10 mouse cellular contexts compared by ENCODE assay signal in genomic region chr4:109439825-109440248, GRCm38 (mm10). TPM values are rescaled to one million over a fixed set of nuclear protein-coding genes. Genes with fewer than 3 reads are reported as not detected.
A peak's percentile ranks its signal among the peaks of the same experiment; 100 is the strongest.
DNase-seq lines count a peak whose midpoint lies in the region; ATAC-seq and TF ChIP-seq lines count a peak whose summit lies in the region.
"Had no signal": no experiment of that assay in that cellular context is flagged by ENCODE, and none has a peak within 500 bp of the region (broad histone marks: within the 10 kb centered on the region; RNA-seq: fewer than 3 reads in every experiment).

No protein-coding gene starts in this region.

- no peak overlapping the region for H3K27ac ChIP-seq in forebrain, embryonic 11.5 days (ENCODE audit: low read depth, low read length)

- 76% methylated on average over 3 of the region's 3 CpGs for WGBS in forebrain, embryonic 11.5 days

- H3K4me2 ChIP-seq in forebrain, embryonic 11.5 days (ENCODE audit: low read depth, low read length, severe bottlenecking) = no peak overlapping the region

- H3K9me3 ChIP-seq in G1E (replicated peaks) = no peaks in the 10 kb centered on the region
- no peaks in the 10 kb centered on the region for H3K9me3 ChIP-seq in forebrain, embryonic 11.5 days (ENCODE audit: control insufficient read depth, low read length)

- no peak overlapping the region for H3K9ac ChIP-seq in forebrain, embryonic 11.5 days (ENCODE audit: low read length)

- peaks cover 45% of the 10 kb centered on the region for H3K4me1 ChIP-seq in G1E (ENCODE audit: insufficient read depth, low read depth, low read length)
- no peaks in the 10 kb centered on the region for H3K4me1 ChIP-seq in forebrain, embryonic 11.5 days (replicated peaks; ENCODE audit: control insufficient read depth, insufficient read depth, low read length)

- peaks cover 72% of the 10 kb centered on the region for H3K36me3 ChIP-seq in G1E (replicated peaks)
- H3K36me3 ChIP-seq in forebrain, embryonic 11.5 days (ENCODE audit: control insufficient read depth, insufficient read depth, low read length) = no peaks in the 10 kb centered on the region

- DNase-seq in 3T3-L1 (ENCODE audit: low read depth, low spot score) = peak; percentile 31
- no peak for DNase-seq in G1E (ENCODE audit: low spot score)
- DNase-seq in cerebellum, adult 9-11 months = no peak
- DNase-seq in forebrain, embryonic 11.5 days (ENCODE audit: low spot score) = no peak
- DNase-seq in kidney, adult 8-10 months = no peak
- DNase-seq: gastrocnemius, postnatal 25 days; kidney, adult 11 months had no signal

- ATAC-seq in G1E (ENCODE audit: extremely low read depth, insufficient number of reproducible peaks, low FRiP score, poor library complexity, severe bottlenecking) = peak; percentile 37
- ATAC-seq in erythroid progenitor cell, adult 5-6 weeks (replicated peaks; ENCODE audit: low FRiP score, poor library complexity, severe bottlenecking) = peak; percentile 79
- 0 out of 2 replicates have a peak, but pooled peaks have one; percentile 9 for ATAC-seq in megakaryocyte, adult 5-6 weeks (ENCODE audit: poor library complexity, severe bottlenecking)
- ATAC-seq in forebrain, embryonic 11.5 days (replicated peaks; ENCODE audit: low FRiP score) = no peak
- ATAC-seq: Patski had no signal

- no peak overlapping the region for H3K4me3 ChIP-seq in G1E (ENCODE audit: low read depth, low read length)
- no peak overlapping the region for H3K4me3 ChIP-seq in forebrain, embryonic 11.5 days (ENCODE audit: low read depth, low read length)

- no peak for TF ChIP-seq CTCF in G1E (IDR thresholded peaks at IDR 0.05; ENCODE audit: low read depth, low read length)

- H3K27me3 ChIP-seq in G1E (ENCODE audit: insufficient read depth, low read length) = no peaks in the 10 kb centered on the region
- H3K27me3 ChIP-seq in forebrain, embryonic 11.5 days (ENCODE audit: control insufficient read depth, insufficient read depth, low read length) = no peaks in the 10 kb centered on the region
- H3K27me3 ChIP-seq: Patski had no signal

RNA-seq across cellular contexts. Expression of gene Ttc39a, which starts 33.4 kb away (rescaled TPM):
- 38.9 and 50.2 TPM in 2 replicates for total RNA-seq in G1E (2014; fragmentation: Nextera tagmentation)
- 40.4 and 48.0 TPM in 2 replicates for total RNA-seq in G1E (2017)
- 28.9 and 30.9 TPM in 2 replicates for polyA plus RNA-seq in G1E (2012)
- total RNA-seq in erythroid progenitor cell, adult 5-6 weeks (2015; ENCODE audit: low replicate concordance) = 5.0 and 14.4 TPM in 2 replicates
- total RNA-seq in erythroid progenitor cell, adult 5-6 weeks (2017; ENCODE audit: low replicate concordance) = 3.9 and 29.2 TPM in 2 replicates
- total RNA-seq in megakaryocyte, adult 5-6 weeks (2015) = 0.29 TPM in 1 of 2 replicates, not detected in the other
- 0.16 and 0.51 TPM in 2 replicates for total RNA-seq in megakaryocyte, adult 5-6 weeks (2017)
- 3.8 and 4.4 TPM in 2 replicates for polyA plus RNA-seq in forebrain, embryonic 11.5 days (2014; fragmentation: Nextera tagmentation; extraction: Ambion mirVana)

RNA-seq across cellular contexts. Expression of gene Rnf11, which starts 44.7 kb away (rescaled TPM):
- total RNA-seq in G1E (2014; fragmentation: Nextera tagmentation) = 41.8 and 44.4 TPM in 2 replicates
- total RNA-seq in G1E (2017) = 36.0 and 44.9 TPM in 2 replicates
- 14.0 and 14.9 TPM in 2 replicates for polyA plus RNA-seq in G1E (2012)
- total RNA-seq in erythroid progenitor cell, adult 5-6 weeks (2015; ENCODE audit: low replicate concordance) = 74.2 and 78.9 TPM in 2 replicates
- 87.3 and 96.1 TPM in 2 replicates for total RNA-seq in erythroid progenitor cell, adult 5-6 weeks (2017; ENCODE audit: low replicate concordance)
- total RNA-seq in megakaryocyte, adult 5-6 weeks (2015) = 27.2 and 28.8 TPM in 2 replicates
- total RNA-seq in megakaryocyte, adult 5-6 weeks (2017) = 27.6 and 31.5 TPM in 2 replicates
- polyA plus RNA-seq in forebrain, embryonic 11.5 days (2014; fragmentation: Nextera tagmentation; extraction: Ambion mirVana) = 45.1 and 49.4 TPM in 2 replicates
